Mouse (Mus musculus) CD4-positive naive resting alpha-beta T cell, adult 76 days (primary cell): ENCODE measurements around the gene Pcid2. TPM values are rescaled to one million over a fixed set of nuclear protein-coding genes. Genes with fewer than 3 reads are reported as not detected.

ENCODE experiments used
- total RNA-seq: library from RNA; stranded (reverse); gene quantifications from one replicate; pipeline ENCODE4 v1.2.4, GENCODE M21; 2023

Pcid2 gene
- 39.7 TPM for total RNA-seq

GRCm38 (mm10) chr8:13105087-13105881, at the start of gene Pcid2, which contains the start of gene Cul4a:
TSS of gene Pcid2 (minus strand) at chr8:13105459.
TSS of gene Cul4a (plus strand) at chr8:13105621.

GRCm38 (mm10) chr8:13060441-13061150, 44.7 kb downstream of the Pcid2 start, which contains the start of gene Proz:
TSS of gene Proz (plus strand) at chr8:13060914.

GRCm38 (mm10) chr8:13037015-13037414, 68.2 kb downstream of the Pcid2 start, which contains the start of gene F10:
TSS of gene F10 (plus strand) at chr8:13037308.

Other genes starting within 250 kb of the Pcid2 start
- 0.82 TPM for gene Mcf2l, start 231.7 kb downstream of the Pcid2 start, total RNA-seq
- not detected for gene F7, start 79.4 kb downstream of the Pcid2 start, total RNA-seq
- gene F10, start 68.2 kb downstream of the Pcid2 start, total RNA-seq: not detected
- not detected for gene Proz, start 44.5 kb downstream of the Pcid2 start, total RNA-seq
- 32.2 TPM for gene Cul4a, start 162 bp upstream of the Pcid2 start, total RNA-seq
- gene Lamp1, start 53.7 kb upstream of the Pcid2 start, total RNA-seq: 96.8 TPM
- gene Grtp1, start 95.2 kb upstream of the Pcid2 start, total RNA-seq: not detected
- not detected for gene Adprhl1, start 148.7 kb upstream of the Pcid2 start, total RNA-seq
- 11.8 TPM for gene Dcun1d2, start 182.7 kb upstream of the Pcid2 start, total RNA-seq
- 12.0 TPM for gene Tmco3, start 182.7 kb upstream of the Pcid2 start, total RNA-seq
- 26.7 TPM for gene Tfdp1, start 233.3 kb upstream of the Pcid2 start, total RNA-seq